Mouse (Mus musculus) cerebellum, adult 11 months (tissue): ENCODE measurements around the gene Zbtb43.
A peak's percentile ranks its signal among the peaks of the same experiment; 100 is the strongest.

Experiments used
- DNase-seq: peaks from one replicate; pipeline ENCODE4 v3.0.0; 2022

The Zbtb43 gene

DNA sequence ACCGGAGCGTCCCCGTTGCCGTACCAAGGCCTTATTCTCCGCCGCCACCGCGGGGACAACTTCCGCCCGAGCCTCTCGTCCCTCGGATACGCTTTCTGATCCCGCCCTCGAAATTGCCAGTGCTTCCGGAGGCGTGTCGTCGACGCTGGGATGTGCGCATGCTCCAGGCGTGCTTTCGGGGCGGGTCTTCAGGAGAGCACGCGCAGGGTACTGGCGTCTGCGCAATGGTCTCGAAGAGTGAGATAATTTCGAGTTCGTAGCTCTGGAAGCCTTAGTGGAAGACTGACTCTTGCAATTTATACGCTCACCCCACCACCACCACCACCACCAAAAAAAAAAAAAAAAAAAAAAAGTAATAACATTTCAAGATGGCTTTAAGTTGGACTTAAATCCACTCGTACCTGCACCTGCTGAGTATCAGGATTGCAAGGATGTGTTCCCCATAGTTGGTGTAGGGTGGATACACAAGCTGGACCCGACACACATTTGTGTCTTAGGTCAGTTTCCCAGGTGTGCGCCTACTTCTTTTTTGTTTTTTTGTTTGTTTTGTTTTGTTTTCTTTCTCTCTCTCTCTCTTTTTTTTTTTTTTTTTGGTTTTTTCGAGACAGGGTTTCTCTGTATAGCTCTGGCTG is at the start of gene Zbtb43:
TSS of gene Zbtb43 (minus strand) at position 94 of the 632 bp plus-strand sequence.
- peak; percentile 94 for DNase-seq

DNA sequence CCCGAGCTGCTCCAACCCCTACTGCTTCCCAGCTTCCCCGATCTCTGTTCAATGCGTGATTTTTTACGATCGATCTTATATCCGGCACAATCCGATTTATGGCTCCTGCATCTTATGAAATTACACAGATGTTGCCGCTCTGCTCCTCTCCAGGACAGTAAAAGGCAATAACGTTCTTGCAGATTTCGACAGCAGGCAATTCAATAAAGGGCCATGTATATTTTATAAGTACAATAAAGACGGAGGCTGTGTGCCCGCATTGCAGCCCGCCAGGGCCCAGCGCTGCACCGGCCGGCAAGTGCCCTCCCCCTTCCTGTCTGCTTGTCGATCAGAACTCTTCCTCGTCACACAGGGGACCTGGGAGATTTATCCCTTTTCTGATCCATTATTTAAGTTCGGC is 47.5 kb upstream of the Zbtb43 start:
- no peak for DNase-seq

DNA sequence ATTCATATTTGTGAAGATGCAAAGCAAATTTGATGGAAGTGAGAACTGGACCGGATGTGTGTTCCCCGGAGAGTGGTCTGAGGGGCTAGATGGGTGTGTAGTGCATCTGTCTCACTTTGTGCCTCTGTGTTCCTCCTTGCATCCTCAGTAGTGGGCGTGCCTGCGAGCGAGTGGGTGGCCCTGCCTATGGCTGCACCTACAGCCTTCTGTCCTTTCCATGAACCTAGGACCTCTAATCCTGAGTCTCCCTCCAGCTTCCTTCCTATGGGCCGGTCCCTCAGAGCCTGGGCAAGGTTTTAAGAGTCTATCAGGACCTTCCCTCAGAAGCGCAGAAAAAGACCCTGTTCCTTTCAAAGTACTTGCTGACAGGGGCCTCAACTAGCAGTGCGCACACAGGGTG is 47.1 kb upstream of the Zbtb43 start:
- no peak for DNase-seq

DNA sequence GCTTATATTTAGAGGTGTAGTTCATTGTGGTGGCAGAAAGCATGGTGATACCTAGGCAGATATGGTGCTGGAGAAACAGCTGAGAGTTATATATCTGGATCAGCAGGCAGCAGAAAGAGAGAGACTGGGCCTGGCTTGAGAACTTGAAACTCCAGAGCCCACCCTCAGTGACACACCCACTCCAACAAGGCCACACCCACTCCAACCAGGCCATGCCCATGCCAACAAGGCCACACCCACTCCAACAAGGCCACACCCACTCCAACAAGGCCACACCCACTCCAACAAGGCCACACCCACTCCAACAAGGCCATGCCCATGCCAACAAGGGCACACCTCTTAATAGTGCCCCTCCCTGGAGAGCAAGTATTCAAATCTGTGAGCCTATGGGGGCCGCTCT is 42.4 kb upstream of the Zbtb43 start:
- DNase-seq: no peak

DNA sequence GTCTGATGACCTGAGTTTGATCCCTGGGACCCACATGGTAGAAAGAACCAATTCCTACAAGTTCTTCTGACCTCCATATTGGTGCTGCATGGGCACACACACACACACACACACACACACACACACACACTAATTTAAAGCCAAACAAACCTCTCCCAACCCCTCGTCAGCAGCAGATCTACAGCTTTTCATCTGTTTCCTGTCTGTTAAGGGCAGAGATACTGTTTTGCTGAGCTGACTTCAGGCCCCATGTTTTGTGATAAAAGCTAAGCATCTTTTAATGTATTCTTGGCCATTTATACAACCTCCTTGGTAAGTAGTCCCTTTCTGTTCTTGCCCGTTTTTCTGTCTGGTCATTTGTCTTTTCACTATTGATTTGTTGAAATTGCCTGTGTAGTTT is 34.2 kb upstream of the Zbtb43 start:
- no peak for DNase-seq

DNA sequence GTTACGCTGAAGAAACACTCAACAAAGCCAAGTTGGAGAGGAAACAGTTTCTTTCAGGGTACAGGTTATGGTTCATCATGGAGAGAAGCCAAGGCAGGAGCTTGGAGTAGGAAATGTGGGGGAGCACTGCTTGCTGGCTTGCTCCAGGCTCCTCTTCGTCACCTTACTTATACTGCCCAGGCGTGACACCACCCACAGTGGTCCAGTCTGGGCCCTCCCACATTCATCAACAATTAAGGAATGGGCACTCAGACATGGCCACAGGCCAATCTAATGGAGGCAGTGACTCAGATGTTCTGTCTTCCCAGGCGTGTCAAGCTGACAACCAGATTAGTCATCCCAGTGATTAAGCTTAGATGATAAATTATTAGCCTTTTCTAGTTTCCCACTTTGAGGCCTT is 29.9 kb upstream of the Zbtb43 start:
- DNase-seq: no peak

DNA sequence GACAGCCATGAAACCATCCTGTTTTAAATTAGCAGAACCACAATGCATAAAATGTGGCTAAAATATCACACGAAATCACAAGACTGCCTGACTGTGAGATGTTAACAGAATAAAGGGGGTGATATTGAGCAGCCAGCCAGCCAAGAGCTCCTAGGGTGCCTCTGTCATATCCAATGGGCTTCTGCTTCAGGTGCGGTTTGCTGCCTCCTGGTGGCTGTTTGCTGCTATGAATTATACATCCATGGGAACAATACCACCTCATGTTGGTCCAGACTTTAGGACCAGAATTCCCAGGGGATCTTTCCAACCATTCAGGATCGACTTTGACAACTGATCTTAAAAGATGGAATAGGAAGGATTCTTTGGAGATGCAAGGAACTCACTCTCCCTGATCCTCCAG is 27.3 kb upstream of the Zbtb43 start:
- DNase-seq: no peak

DNA sequence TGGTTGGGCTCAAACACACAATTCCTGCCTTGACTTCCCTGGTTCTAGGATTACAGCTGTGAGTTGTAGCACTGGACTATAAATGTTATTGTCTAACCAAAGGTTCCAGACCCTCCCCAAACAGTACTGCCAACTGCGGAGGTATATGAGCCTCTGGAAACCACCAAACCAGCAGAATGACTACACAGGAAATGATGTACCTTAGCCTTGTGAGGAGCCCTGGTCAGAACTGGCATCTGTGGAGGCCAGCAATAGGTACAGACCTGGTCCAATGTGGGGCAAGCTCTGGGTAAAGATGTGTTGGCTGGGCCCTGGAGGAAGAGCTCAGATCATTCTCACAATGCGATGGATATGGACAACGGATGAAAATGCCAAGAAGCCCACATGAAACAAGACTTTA is 23.7 kb upstream of the Zbtb43 start:
- no peak for DNase-seq

DNA sequence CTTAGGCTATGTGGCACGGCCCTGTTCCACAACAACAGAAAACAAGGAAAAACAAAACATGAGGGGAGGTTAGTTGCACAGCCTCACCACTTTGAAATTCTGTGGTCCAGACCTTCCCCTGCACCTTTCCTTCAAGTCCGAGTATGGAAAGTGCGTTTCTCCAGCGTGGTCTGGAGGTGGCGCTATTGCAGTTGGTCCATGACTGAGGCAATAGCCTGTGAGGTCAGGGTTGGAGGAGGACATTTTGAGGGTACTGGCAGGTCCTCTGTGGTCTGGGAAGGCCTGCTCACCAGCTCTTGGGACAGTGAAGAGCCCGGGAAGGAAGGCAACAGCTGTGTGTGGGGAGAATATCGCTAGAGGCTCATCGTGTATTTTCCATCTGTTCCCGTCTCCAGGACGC is 21.2 kb upstream of the Zbtb43 start:
- no peak for DNase-seq

DNA sequence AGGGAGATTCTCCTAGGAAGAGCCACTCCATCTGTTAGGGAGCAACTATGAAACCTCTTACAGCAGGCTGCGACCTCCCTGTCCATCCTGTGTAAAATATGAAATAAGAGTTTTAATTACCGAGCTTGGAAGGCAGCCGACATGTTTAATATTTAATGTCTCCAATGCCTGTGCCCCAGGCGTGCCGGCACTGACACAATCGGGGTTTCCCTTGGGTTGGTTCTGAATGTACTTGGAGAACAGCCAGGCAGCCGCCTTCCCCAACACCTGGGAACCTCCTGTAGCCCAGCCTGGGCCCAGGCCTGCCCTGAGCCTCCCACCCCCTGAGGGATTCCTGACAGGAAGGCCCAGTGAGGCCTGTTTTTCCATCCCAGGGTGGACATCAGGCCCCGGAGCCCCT is 19.0 kb upstream of the Zbtb43 start:
- DNase-seq: no peak

DNA sequence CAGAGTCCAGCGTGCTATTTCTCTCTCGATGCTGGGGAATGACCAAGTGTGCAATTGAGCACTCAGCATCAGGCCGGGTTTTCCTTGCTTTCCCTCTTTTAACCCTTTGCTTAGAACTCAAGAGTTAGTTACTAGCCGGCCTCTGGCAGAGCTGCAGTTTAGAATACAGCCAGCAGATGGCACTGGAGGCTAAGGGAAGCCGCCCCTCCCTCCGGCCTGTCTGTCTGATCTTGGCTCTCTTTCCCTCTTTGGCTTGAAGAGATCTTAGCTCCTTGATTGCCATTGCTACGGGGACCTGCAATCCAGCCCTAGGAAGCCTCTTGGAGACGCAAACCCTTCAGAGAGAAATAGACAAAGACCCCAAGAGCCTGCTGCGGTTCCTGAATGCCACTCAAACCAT is 18.5 kb upstream of the Zbtb43 start:
- DNase-seq: peak; percentile 70

DNA sequence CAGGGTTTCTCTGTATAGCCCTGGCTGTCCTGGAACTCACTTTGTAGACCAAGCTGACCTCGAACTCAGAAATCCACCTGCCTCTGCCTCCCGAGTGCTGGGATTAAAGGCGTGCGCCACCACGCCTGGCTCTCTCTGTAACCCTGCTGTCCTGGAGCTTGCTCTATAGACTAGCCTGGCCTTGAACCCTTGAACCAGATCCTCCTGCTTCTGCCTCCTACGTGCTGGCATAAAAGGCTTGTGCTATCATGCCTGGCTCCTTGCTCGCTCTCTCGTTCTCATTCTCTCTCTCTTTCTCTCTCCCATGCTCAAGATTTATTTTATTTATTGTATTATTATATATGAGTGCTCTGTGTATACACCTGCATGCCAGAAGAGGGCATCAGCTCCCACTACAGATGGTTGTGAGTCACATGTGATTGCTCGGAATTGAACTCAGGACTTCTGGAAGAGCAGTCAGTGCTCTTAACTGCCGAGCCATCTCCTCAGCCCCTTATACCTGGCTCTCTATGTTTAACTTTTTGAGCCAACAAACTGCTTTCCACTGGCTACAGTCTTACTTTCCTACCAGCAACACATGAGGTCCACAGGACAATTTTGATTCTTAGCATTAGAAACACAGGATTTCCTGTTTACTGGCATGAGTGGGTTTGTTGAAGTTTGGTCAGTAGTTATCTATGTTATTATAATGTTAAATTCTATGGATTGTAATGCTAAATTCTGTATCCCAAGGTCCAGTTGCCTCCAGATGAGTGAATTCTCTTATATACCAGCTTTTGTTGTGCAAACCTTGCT is 9.8 kb upstream of the Zbtb43 start:
- DNase-seq: no peak

DNA sequence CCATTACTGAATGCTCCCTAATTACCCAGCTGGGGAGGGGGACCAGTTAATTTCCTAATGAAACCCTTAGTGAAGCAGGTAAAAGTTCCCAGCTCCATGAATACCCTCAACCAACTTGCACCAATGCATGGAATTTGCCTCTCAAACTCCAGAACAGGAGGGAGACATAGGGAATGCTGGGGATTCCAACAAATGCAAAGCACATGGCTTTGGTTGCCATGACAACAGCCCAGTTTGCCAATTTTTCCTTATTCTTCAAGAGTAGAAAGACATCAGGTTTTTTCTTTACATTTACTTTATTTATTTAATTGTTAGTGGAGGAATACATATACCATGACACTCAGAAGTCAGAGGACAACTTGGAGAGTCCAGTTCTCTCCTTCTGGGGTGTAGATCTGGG is 7.6 kb upstream of the Zbtb43 start:
- DNase-seq: no peak

DNA sequence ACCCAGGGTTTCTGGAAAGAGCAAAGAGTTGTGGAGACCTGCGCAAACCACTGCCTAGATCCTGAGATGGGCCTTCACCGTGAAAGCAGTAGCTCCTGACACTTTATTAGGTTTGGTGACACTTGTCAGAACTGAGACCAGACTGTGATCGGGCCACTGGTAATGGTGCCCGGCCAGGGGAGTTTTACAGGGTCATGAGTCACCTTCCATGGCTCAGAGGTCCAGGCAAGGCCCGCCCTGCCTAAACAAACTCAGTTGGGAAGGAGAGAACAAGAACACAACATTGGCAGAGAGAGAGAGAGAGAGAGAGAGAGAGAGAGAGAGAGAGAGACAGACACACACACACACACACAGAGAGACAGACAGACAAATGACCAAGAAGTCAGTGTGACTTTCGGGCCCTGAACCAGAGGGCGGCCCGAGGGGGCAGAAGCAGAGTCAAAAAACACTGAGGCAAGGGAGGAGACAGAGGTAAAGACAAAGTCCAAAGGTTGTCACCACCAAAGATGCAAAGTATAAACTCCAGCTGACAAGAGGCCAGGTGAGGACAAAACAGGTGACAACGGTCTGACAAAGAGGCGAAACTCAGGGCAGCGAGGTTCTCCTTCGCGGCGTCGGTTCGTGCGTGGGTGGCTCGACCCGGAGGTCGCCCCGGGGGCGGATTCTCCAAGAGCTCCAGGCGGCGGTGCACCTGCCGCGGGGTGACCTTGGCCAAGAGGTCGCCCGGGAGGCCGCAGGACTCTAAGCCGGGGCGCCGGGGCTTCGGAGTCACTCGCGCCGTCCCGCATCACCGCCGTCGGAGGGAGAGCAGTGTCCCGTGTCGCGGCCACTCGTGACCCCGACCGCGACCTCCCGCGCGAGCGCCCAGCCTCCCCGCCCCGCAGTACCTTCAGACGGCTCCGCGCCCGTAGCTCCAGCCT is 553 bp downstream of the Zbtb43 start:
- no peak for DNase-seq

DNA sequence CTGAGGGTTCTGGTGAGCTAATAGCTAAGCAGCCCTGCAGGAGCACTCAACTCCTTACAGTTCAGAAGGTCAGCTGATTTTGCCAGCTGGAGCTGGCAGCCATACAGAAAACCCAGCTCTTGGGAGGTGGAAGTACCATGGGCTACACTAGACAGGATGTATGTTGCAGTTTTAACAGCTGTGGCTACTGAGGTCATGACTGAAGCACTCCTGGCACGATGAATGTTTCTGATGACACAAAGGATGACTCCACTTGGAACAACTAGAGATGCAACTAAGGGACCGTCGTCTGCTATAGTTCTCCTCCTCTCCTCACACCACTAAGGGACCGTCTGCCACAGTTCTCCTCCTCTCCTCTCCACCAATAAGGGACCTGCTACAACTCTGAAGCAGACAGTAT is 2.4 kb downstream of the Zbtb43 start:
- DNase-seq: no peak

DNA sequence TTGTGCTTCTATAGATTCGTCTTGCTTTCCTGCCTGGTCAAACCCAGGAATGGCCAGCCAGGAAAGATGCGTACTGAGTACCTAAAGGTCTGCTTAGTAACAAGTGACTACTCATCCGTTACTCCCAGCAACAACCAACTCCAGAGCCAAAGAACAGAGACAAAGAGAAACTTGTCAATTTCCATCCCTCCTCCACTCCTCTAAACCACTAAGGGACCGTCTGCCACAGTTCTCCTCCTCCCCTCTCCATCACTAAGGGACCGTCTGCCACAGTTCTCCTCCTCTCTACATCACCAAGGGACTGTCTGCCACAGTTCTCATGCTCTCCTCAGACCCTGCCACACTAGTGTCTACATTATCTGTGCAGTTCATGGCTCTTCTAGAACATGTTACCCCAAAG is 3.1 kb downstream of the Zbtb43 start:
- DNase-seq: no peak

DNA sequence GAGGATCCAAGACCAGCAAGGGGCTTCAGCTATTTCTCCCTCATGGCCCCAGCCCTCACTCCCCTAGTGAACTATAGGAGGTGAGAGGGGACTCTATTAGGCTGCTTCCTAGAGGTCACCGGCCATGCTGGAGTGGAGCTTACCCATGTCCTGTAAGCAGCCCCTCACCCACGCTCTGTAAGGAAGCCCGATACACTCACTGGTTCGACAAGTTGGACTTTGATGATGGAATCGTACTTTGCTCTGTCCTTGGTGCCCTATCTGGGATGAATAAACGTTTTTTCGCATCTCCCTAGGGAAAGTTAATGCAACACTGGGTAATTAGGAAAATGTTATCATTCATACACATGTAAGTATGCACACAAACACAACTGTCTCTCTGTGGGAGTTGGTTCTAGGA is 6.3 kb downstream of the Zbtb43 start:
- no peak for DNase-seq

DNA sequence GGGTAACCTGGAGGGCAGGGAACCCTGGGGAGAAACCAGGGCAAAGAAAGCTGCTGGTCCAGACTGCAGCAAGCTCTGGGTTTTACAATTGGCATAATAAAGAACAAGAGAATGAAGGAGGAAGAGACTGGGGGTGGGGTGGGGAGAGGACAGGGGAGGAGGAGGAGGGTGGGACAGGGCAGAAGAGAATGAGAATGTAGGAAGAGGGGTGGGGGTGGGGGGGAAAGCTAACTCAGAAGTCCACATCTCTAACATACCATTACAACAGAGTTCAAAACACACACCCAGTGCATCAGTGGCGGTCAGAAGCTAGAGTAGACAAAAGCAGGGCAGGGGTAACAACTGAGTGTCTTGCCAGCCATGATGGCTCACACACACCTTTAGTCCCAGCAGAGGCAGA is 7.3 kb downstream of the Zbtb43 start:
- DNase-seq: no peak

DNA sequence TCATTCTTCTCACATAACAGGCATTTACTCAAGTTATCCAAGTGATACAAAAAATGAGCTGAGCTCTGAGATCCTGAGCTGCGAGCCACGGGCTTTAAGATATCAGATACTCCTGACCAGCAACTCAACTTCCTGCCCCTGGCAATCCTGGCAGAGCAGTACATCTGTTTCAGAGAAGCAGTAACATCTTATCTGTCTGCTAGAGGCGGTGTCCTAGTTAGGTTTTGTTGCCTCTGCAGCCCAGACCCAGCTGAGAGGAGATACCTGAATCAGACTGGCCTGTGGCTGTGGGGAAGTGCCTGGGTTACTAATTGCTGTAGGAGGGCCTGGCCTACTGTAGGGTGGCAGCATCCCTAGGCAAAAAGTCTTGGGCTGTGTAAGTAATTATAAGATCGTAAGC is 8.7 kb downstream of the Zbtb43 start:
- no peak for DNase-seq

DNA sequence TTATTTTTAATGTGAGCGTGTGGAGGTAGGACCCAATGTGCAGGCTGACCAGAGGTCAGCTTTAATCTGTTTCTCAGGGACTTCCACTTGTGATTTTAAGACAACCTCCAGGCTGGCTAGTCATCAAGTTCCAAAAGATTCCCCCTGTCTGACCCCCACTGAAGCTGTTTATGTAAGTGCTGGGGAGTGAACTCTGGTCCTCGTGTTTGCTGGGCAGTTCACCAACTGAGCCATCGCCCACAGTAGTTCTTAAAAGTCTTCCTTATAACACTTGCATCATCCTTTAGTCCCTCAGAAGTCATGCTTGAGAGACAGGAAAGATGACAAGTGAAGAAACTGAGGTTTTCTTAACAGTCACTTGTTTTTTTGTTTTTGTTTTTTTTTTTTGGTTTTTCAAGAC is 11.7 kb downstream of the Zbtb43 start:
- no peak for DNase-seq

DNA sequence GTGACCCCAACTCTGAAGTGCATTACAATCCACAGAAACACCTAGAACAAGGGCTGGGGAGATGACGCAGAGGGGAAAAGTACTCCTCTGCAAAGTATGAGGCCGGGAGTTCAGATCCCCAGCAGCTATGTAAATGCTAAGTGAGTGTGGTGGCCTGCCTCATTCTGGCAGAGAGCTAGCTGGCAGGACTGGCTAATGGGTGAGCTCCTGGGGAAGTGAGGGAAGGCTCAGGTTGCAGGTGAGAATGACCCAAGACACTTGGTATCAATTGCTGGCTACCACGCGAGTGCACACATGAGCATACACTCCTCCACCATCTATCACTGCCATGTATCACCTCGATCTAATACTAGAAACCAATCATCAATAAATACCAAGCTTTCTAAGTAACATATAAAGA is 12.1 kb downstream of the Zbtb43 start:
- DNase-seq: no peak

DNA sequence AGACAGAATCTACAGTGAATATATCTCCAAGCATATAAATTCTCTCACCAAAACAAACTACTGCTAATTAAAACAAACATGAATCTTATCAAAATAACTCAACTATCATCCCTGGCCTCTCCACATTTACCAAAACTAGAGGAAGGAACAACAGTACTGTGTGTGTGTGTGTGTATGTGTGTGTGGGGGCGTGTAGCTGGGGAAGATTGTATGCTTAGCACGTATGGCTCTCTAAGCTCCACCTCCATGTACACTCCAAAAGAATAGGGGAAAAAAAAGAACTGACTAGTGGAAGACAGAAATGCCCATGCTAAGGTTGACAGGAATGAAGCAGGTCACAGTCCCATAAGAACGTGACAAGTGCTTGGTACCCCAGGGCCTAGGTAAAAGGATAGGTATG is 13.0 kb downstream of the Zbtb43 start:
- no peak for DNase-seq

DNA sequence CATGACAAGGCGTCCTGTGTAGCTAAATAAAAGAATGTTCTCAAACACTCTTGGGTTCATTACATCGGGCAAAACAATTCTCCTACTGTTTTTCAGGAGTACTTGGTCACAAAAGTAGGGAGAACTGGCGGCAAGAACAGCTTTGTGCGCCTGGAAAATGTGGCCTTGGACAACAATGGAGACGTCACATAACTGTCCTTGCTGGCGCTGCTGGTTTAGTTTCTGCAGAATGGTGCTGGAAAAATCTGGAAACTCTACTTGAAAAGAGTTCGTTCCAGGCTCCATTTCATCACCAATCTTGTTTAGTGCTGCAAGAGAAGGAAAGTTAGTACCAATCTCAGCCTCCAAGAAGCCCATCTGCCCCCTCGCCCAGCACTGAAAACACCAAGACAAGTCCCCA is 13.5 kb downstream of the Zbtb43 start:
- no peak for DNase-seq

DNA sequence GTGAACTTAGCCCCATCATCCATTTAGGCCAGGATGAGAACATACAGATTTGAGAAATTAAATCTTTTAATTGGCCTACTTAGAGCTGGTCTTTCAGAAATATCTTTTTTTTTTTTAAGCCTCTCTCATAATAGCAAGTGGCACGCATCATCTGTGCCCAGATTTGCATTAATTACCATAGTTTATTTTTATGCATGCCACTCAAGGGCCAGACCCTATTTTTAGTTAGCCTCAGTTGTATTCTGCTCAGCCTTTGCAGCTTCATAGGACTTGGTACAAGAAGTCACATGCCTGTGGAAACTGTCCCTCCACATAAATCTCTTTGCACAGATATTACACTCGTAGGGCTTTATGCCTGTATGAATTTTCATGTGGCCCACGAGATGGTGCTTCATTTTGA is 14.9 kb downstream of the Zbtb43 start:
- DNase-seq: no peak
